Mouse (Mus musculus) brain, embryonic 14.5 days (tissue): Measurements from ENCODE around the gene Sft2d1.

Source experiments
- CTCF ChIP-seq: fragments of 200-500 bp; IDR thresholded peaks from 2 replicates; pipeline ENCODE4 v1.5.1; 2012; ENCODE audit warnings: inconsistent platforms, mild to moderate bottlenecking, moderate library complexity, borderline replicate concordance; ENCODE audit not compliant: insufficient read depth, insufficient read length; ENCODE audit errors: extremely low read depth
- POLR2A ChIP-seq: fragments of 200-500 bp; IDR thresholded peaks from 2 replicates; pipeline ENCODE4 v1.6.1; 2012; ENCODE audit warnings: mild to moderate bottlenecking, inconsistent platforms, borderline replicate concordance; ENCODE audit not compliant: poor library complexity, insufficient read depth, insufficient read length, severe bottlenecking; ENCODE audit errors: extremely low read depth

GRCm38 (mm10) chr17:8342706-8343105 is 31.8 kb downstream of the Sft2d1 start:
- TF ChIP-seq POLR2A (no peak), CTCF (no peak)
